Mouse (Mus musculus) ovary, postnatal 10 days (tissue): Measurements from ENCODE around the gene Gga3.

Experiments used
- DNase-seq: peaks from one replicate; pipeline ENCODE4 v3.0.0; 2022; ENCODE audit warnings: low spot score

Gga3 gene

DNA sequence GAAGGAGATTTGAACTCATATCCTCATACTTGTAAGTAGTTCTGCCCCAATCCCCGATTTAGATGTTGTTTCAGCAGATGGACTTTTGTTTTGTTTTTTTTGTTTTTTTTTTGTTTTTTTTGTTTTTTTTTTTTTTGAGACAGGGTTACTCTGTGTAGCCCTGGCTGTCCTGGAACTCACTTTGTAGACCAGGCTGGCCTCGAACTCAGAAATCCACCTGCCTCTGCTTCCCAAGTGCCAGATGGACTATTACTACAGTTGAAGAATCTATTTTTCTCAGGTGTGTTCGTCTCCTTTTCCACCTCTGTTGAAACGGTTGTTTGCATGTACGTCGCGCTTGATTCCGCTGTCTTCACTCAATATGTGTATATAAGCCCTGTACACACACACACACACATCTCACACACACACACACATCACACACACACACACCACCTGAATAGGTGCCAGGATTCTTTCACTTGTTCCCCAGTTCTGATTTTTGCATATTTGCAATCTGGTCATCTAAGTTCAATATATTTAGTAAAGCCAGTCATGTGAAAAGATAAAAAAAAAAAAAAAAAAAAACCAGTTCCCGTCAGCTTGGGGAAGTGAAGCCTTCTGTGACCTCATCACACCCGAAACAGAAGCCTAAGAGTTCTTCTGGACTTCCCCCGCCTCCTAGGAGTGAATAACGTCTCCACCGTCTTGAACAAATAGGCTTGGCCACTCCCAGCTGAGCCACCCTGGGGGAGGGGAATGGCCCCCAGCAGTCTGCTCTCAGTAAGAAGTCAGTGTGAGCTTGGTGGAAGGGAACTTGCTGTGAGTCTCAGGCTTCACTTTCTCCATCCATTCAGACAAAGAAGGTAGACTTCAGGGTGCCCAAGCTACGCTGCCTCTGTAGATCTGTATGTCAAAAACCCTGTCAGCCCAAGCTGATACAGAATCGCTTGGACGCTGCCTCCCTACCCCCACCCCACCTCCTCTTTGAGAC lies 27.0 kb upstream of the Gga3 start:
- DNase-seq: no peak

DNA sequence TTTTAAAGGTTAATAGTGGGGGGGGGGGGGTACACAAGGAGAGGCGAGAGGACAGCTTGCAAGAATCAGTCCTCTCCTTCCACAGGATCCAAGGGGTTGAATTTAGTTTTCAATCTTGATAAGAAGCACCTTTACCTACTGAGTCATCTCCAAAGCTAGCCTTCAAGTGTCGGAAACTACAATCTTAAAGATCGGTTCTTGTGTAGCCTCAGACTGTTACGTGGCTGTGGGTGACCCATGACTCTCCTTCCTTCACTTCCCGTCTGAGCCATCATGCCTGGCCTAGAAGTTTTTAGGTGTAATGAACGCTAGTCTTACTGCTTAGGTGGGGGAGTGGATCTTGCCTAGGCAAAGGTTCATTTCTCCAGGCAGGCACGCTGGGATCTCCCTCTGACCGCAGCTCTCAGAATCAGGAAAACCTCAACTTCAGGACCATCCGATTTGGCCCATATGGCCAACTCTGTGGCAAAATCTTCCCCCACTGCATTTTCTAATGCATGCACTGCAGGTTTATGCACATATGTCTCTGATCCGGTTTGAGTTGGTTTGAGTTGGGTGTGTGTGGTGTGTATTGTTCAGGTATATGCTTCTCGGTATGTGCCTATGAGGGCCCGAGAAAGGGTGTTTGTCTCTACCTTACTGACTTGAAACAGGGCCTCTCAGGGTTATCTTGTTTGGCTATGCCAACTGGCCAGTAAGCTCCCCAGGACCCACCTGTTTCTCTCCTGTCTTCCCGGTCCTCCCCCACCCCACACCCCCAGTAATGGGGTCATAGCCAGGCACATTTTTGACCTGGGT lies 26.1 kb upstream of the Gga3 start:
- DNase-seq: no peak

DNA sequence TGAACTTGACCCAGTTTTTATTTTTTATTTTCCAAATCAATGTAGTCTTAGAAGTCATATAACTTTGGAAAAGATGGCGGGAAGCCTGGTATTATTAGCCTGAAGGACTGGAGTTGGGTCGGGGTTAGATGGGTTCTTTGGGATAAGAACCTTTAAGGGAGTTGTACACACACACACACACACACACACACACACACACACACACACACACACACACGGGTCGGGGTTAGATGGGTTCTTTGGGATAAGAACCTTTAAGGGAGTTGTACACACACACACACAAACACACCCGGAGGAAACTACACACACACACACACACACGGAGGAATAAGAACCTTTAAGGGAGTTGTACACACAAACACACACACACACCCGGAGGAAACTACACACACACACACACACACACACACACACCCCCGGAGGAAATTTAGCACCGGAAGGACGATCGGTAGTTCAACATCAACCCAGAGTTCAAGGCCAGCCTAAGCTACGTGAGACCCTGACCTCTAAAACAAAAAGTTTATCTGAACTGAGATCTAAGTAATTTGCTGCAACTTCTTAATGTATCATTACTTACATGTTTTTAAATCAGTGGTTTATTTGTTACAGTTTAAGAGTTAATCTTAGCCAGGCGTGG lies 24.7 kb upstream of the Gga3 start:
- no peak for DNase-seq

DNA sequence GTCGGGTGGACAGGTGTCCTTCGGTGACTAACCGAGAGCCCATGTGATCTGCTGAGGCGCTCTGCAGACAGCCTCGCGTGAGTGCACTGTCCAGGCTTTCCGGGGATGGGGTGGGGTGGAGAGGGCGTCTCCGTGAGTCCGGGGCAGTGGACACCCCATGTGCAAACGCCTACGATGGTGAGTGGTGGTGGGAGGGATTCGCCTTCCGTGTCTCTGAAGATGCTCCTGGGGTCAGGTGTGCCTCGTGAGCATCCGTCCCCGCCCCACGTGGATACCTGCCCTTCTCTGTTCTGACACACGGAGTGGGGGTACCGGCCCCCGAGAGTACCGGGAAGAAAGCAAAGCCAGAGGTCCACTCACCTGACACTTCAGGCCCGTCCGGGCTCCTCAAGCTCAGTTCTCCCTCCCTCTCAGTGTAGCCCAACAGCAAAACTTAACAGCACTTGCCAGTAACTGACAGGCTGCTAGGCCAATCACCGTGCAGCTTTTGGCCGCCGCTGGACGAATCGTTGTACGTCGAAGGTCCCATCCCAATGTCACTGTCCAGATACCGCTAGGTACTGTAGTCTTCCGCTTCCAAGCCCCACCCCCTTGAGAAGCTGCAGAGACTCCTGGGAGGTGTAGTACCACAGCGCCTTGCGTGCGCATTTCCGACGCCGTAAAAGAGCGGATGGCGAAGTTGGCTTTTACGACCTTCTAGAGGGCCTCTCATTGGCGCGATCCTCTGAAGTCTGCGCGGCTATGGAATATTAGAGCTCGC lies 24.0 kb upstream of the Gga3 start, which contains the start of gene Slc25a19:
Gene Slc25a19 (minus strand): TSS at position 591 of the 760 bp plus-strand sequence.
- DNase-seq: peak; percentile 95

DNA sequence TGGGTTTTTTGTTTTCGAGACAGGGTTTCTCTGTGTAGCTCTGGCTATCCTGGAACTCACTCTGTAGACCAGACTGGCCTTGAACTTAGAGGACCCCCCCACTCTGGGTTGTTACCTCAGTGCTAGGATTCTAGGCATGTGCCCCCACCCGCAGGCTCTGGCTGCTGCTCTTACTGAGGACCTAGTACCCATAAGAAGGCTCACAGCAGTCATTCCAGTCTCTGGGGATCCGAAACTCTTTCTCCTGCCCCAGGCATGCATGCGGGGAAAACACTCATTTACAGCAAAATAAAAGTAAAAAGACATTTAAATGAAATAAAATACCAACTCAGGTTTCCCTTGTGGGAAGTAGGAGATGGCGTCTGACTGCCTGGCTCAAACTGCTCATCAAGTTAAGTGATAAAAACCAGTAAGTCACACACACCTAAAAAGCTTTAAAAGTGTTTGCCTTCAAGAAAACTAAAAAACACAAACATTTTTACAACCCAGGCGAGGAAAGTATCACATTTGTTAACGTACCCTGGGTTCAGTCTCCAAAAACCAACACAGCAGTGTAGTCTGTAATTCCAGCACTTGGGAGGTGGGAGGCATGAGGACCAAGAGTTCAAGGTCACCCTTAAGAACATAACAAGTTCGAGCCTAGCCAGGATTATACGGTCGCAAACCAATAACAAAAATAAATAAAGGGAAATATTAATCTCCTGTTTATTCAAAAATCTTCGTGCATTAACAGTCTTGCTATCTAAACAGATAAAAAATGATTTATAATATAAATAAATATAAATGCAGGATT lies 23.2 kb upstream of the Gga3 start:
- no peak for DNase-seq

DNA sequence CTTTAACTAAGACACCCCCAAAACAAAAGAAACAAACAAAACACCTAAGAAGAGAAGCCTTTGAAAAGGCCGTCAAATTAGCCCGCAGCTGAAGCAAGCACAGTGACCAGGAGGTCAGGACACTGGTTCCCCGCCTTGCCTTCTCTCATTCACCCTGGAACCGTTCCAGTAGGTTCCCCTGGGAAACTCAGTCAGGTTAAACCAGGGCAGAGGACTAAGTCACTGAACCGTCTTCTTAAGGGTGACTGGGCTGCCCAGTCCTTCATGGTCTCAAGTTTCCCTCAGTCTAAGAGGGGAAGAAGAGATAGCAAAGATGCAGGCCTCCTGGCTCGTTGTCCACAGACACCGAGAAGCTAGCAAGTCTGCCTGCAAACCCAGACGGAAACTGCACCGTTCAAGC lies 22.0 kb upstream of the Gga3 start:
- no peak for DNase-seq

DNA sequence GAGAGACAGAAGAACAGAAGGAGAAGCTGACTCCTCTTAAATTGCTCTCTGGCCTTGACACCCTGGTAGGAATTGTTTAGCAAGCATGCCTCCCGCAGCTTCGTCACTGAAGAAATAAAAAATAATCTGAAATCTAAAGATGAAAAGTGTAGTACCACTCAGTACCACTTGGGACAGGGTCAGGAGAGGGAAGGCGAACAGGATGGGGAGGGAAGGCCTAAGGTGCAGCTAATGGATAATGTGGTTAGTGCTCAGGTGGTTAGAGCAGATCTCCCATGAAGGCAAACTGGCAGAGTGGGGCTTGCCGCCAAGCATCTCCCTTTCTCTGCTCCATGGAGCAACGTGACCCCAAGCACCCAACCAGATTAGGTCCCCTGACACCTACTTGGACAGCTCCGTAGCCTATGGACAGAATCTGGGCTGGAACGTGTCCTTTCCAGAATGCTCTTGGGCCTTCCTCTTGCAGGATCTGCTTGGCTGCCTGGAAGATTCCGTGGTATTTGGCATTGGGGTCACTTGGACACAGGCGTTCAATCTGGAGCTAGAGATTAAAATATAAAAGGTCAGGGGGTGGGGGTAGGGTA lies 19.7 kb upstream of the Gga3 start:
- DNase-seq: no peak

DNA sequence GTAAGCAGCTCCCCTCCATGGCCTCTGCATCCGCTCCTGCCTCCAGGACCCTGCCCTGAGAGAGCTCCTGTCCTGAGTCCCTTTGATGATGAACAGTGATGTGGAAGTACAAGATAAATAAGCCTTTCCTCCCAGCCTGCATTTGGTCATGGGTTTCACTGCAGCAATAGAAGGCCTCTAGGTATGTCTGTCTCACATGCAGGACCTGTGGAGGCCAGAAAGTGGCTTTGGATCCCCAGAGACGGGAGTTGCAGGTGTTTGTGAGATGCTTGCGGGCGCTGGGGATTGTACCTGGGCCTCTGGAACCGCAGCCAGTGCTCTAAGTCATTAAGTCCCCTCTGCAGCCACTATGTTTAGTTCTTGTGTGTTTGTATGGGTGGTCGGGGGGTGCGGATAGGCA lies 16.1 kb upstream of the Gga3 start:
- no peak for DNase-seq

DNA sequence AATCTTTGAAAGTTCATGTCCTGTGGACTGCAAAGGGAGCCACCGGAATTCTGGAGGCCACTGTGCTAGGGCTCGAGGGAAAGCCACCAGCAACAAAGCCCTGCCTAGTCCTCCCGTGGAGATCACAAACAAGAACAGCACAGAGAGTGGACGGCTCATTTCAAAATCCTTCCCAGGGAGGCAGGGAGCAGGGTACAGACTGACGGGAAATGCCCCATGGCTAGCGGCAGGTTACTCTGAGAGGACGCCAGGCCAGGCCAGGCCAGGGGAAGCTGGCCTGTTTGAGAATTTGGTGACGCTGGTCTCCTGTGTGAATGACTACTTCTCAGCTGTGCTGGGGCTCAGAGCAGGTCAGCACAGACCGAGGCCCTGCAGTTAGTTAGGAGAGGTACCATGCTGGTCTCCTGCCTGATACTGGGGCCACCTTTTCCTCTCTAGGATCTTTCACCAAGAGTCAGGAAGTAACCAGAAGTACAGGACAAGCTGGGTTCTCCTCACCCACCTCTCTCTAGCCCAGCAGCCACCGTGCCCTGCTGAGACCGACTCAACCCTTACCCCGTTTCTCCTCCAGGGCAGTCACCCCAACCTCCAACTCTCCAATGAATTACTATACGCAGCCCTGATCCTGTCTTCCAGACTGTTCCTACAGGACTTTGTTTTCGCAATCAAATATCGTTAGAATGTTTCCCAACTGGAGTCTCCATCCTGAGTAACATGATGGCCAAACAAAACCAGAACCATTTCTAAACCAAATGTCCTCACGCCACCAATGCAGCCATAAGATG lies 15.1 kb upstream of the Gga3 start:
- no peak for DNase-seq

DNA sequence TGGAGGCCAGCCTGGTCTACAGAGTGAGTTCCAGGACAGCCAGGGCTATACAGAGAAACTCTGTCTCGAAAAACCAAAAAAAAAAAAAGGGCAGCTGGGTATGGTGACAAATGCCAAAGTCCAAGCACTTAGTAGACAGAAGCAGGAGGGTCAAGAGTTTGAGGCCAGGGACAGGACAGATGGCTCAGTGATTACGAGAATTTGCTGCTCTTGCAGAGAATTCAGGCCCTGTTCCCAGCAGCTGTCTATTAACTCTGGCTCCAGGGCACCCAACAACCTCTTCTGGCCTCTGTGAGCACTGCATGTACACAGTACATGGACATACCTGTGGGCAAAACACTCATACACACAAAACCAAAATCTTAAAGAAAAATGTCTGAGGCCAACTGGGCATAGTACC lies 14.2 kb upstream of the Gga3 start:
- DNase-seq: no peak

DNA sequence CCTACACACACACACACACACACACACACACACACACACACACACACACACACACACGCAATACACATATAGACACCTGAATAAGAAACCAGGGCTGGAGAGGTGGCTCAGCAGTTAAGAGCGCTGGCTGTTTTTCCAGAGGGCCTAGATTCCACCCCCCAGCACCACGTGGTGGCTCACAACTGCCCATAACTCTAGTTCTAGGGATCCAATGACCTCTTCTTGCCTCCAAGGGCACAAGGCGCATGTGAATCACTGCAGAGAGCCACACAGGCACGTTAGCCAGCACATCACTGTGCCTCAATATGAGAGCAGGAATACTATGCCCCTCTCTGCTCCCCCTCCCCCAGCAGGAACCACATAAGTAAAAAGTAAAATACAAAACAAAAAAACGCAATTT lies 13.0 kb upstream of the Gga3 start:
- DNase-seq: no peak

DNA sequence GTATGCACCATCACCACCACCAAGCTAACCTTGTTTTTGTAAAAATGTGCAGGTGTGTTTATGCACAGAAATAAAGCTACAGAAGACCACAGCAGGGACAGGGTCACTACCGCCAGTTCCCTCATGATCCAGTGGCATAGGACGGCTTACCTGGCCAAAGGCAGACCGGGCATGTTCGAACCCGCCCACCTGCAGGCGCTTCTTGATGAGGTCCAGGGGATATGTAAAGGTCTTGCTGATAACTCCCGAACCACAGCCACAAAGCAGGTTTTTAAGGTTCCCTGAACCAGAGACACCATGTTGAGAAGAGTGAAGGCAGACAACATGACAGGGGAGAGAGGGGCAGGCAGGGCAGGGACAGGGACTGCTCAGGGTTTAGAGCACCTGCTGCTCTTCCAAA lies 12.5 kb upstream of the Gga3 start:
- no peak for DNase-seq

DNA sequence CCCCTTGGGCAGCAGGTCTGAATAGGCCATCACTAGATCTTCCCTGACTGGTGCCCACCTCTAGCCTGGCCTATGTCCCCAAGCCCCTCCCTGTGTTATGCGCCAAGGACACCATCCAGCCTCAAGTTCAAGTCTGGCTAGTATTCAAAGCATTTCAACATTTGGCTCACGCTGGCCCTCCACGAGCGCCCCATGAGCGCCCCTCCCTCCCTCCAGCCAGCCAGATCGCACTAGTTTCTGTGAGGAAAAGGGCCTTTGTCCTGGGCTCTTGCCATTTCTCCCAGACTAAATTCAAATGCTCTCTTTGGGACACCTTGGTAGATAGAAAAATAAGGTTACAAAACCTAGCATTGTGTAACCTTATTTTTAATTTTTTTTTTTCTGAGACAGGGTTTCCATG lies 12.0 kb upstream of the Gga3 start:
- no peak for DNase-seq

DNA sequence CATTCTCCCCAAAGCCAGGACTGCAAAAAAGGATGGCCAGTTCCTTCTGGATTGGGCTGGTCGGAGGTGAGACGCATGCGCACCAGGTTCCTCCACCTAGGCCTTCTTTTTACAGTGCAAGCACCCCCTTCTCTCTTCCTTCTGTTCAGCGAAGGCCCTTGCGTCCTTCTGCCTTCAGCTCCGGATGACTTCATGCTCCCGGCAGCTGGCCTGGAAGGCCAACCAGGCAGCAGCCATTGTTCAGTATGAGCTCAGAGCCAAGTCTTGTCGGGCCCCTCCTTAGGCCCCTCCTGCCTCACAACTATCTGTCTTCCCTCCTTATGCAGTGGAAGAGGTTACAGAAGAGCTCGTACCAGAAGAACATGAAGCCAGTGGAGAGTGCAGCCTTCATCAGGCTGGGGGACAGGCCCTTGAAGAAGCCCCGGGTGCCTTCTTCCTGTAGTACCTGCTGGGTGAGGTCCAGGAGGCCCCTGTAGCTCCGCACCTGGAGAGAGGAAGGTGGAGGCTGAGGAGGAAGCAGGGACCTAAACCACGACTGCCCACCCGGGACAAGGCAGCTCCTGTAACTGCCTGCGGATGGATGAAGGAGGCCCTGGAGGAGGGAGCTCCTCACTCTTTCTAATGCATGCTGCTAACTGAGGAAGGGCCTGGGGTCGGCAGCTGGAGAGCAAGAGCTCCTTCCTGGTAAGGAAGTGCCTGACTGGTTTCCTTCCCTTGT lies 11.4 kb upstream of the Gga3 start:
- DNase-seq: no peak

DNA sequence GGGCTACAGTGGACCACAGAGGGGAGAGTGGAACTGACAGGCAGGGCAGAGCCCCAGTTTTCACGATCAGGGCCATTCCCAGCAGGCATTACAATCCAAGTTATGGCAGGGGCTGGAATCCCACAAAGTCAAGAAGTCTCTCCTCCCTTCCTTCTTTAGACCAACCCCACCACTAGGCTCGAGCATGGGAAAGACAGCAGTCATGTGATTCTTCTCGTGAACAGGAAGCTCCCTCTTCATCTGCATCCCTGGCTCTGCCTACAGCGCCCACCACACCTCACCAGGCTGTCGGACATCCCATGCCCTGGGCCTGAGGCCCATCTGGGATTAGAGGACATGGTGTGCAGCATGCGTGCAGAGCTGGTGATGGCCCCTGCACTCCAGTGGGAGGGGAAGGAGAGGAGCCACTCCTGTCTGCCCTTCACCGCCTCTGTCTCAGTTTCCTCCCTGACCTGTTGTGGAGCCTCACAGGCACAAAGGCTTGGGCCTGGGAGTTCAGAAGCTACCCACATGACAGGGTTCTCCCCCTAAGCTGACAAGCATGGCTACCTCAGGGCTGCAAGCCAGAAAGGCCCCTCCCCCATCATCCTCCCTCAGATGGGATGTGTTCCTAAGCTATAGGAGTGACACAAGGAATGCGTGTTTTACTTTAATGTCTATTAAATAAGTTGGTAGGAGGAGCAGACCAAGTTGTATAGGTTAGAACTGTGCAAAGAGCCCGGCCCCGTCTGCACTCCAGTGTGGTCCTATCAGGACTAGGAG lies 10.7 kb upstream of the Gga3 start:
- DNase-seq: peak; percentile 35

DNA sequence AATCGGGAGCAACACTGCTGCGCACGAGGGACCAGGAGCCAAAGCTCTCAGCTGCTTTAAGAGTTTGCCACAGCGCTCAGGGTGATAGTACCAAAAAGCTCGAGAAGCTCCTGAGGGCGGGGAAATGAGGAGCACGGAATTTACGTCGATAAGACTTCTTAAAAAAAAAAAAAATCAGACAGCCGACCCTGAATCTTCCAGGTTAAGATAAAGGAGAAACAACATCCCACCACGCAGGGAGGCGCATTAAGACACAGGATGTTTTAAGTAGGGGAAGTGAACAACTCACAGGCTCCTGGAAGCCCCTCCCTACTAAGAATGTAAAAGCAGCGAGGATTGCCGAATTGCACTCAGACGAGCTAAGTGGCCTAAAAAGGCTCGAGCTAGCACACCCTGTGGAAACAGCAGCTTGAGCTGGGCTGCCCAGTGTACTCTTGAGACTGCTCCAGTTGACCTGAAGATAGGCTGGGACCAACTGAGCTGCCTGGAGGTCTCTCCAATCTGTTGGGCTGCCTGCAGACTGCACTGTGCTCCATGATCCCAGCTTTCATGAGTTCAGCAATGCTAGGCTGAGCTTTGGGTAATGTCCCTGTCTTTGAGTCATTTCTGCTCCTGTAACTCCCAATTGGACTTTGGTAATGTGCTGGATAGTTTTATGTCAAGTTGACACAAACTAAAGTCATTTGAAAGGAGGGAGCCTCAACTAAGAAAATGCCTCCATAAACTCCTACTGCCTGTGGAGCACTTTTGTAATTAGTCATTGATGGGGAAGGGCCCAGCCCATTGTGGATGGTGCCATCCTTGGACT lies 9.5 kb upstream of the Gga3 start:
- DNase-seq: no peak

DNA sequence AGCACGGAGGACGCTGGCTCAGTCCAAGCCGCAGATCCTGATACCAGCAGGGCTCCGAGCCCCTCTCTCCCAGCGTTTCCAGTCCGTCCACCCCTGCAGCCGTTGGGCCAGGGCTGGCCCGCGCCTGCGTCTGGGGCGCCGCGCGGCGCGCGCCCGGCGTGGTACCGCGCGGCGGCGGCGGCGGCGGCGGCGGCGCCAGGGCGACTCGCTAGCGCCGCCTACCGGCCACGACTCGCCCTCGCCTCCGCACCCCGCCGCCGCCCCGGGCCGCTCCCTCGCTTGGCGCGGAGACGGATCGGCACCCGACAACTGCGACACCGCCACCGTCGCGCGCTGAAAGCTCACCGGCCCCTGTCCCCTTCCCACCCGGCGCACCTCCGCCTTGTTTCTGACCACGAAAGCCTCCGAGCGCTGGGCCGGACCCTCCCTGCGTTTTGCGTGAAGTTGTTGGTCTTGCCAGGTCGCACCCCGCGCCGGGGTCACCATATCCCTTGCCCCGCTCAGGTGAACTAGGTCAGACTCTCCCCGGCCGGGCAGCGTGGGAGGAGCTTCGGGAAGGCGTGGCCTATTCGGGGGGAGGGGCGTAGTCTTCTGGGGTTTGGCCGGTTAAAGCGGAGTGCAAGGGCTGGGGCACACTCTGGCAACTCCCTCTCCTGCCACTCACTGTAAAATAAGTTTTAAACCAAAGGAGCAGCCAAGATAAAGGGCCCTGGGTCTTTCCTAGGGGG lies 8.7 kb upstream of the Gga3 start, which contains the start of gene Mif4gd:
Gene Mif4gd (minus strand): TSS at position 560 of the 728 bp plus-strand sequence.
- DNase-seq: peak; percentile 79
